Mouse (Mus musculus) cerebellum, adult 2 months (tissue): ENCODE measurements at regions not wholly inside any gene's neighbourhood (a gene's known extent, or its start where the extent isn't known, plus 50 kb on each side); places are given as distances from the start of the nearest gene placed in this dataset.

Experiments used
- CTCF ChIP-seq: fragments of 200-500 bp; IDR thresholded peaks from 2 replicates; pipeline ENCODE4 v1.5.1; 2011; ENCODE audit warnings: low read depth, mild to moderate bottlenecking, control low read depth, low read length, moderate library complexity, borderline replicate concordance; ENCODE audit not compliant: insufficient read depth
- POLR2A ChIP-seq: fragments of 200-500 bp; IDR thresholded peaks from 2 replicates; pipeline ENCODE4 v1.6.1; 2011; ENCODE audit warnings: low read length, control low read depth, borderline replicate concordance; ENCODE audit not compliant: insufficient read depth

GRCm38 (mm10) chr6:51029953-51030352, 375.7 kb upstream of the Npvf start:
- TF ChIP-seq POLR2A (no peak), CTCF (no peak)
